17 mouse cellular contexts compared by ENCODE assay signal in genomic region chr15:25469185-25469845, GRCm38 (mm10). TPM values are rescaled to one million over a fixed set of nuclear protein-coding genes. Genes with fewer than 3 reads are reported as not detected.
A peak's percentile ranks its signal among the peaks of the same experiment; 100 is the strongest.
DNase-seq lines count a peak whose midpoint lies in the region; ATAC-seq and TF ChIP-seq lines count a peak whose summit lies in the region.
"Had no signal": no experiment of that assay in that cellular context is flagged by ENCODE, and none has a peak within 500 bp of the region (broad histone marks: within the 10 kb centered on the region; RNA-seq: fewer than 3 reads in every experiment).

No protein-coding gene starts in this region.

- TF ChIP-seq POLR2A in thymus, adult 2 months (IDR thresholded peaks at IDR 0.05; ENCODE audit: control insufficient read depth, extremely low read depth, insufficient read depth, low read length, poor library complexity): no peak

- no peaks in the 10 kb centered on the region for H3K27me3 ChIP-seq in embryonic facial prominence, embryonic 12.5 days
- H3K27me3 ChIP-seq in embryonic facial prominence, embryonic 10.5 days (replicated peaks; ENCODE audit: low read depth, poor library complexity, severe bottlenecking): no peaks in the 10 kb centered on the region
- no peaks in the 10 kb centered on the region for H3K27me3 ChIP-seq in intestine, embryonic 16.5 days (replicated peaks; ENCODE audit: control insufficient read depth, insufficient read depth, low read length)
- H3K27me3 ChIP-seq in intestine, embryonic 15.5 days (replicated peaks): no peaks in the 10 kb centered on the region
- H3K27me3 ChIP-seq in thymus, adult 2 months (ENCODE audit: control insufficient read depth, insufficient read depth, low read length): no peaks in the 10 kb centered on the region
- H3K27me3 ChIP-seq: embryonic facial prominence, embryonic 15.5 days; limb, embryonic 12.5 days; midbrain, embryonic 12.5 days had no signal

- no peak for DNase-seq in embryonic facial prominence, embryonic 10.5 days (ENCODE audit: low spot score)
- peak; percentile 9 for DNase-seq in thymus, adult 2 months
- DNase-seq in thymus, adult 18-20 months: no peak
- no peak for DNase-seq in adrenal gland, adult (ENCODE audit: inconsistent age in 2 of 2, low spot score in 1 of 2)
- DNase-seq in right cerebral cortex, postnatal 4 days: no peak
- DNase-seq: adrenal gland, postnatal 14 days; cerebellum, postnatal 25 days; lung, adult 18-20 months; right cerebral cortex, postnatal 25 days had no signal

- H3K9me3 ChIP-seq in embryonic facial prominence, embryonic 12.5 days: no peaks in the 10 kb centered on the region
- no peaks in the 10 kb centered on the region for H3K9me3 ChIP-seq in embryonic facial prominence, embryonic 10.5 days
- no peaks in the 10 kb centered on the region for H3K9me3 ChIP-seq in intestine, embryonic 16.5 days (ENCODE audit: control insufficient read depth, low read length)
- no peaks in the 10 kb centered on the region for H3K9me3 ChIP-seq in intestine, embryonic 15.5 days
- H3K9me3 ChIP-seq: embryonic facial prominence, embryonic 15.5 days; forebrain, embryonic 12.5 days; limb, embryonic 12.5 days; midbrain, embryonic 12.5 days had no signal

- H3K27ac ChIP-seq in embryonic facial prominence, embryonic 12.5 days: 0 out of 2 replicates have a peak overlapping the region, but pooled peaks have one; percentile 57
- no peak overlapping the region for H3K27ac ChIP-seq in embryonic facial prominence, embryonic 10.5 days (replicated peaks)
- no peak overlapping the region for H3K27ac ChIP-seq in intestine, embryonic 16.5 days (ENCODE audit: low read length)
- no peak overlapping the region for H3K27ac ChIP-seq in intestine, embryonic 15.5 days
- H3K27ac ChIP-seq in thymus, adult 2 months (ENCODE audit: control insufficient read depth, insufficient read depth, low read length): no peak overlapping the region; the same call in 1 of the 2 replicates
- H3K27ac ChIP-seq: embryonic facial prominence, embryonic 15.5 days; forebrain, embryonic 12.5 days; hindbrain, postnatal 0 days; limb, embryonic 12.5 days; midbrain, embryonic 12.5 days had no signal

- 60% methylated on average over 16 of the region's 16 CpGs for WGBS in embryonic facial prominence, embryonic 12.5 days
- 73% methylated on average over 16 of the region's 16 CpGs for WGBS in embryonic facial prominence, embryonic 10.5 days
- whole genome bisulfite sequencing in intestine, embryonic 16.5 days: 60% methylated on average over 16 of the region's 16 CpGs
- 54% methylated on average over 16 of the region's 16 CpGs for WGBS in intestine, embryonic 15.5 days
- WGBS in thymus, adult 2 months: 39% methylated on average over 16 of the region's 16 CpGs

- TF ChIP-seq CTCF in thymus, adult 2 months (IDR thresholded peaks at IDR 0.05; ENCODE audit: borderline replicate concordance, control insufficient read depth, extremely low read depth, insufficient read depth, low read length, poor library complexity): no peak

- ATAC-seq in embryonic facial prominence, embryonic 12.5 days (ENCODE audit: insufficient number of reproducible peaks, insufficient read depth, low FRiP score, low TSS enrichment): no peak
- 0 out of 2 replicates have a peak, but pooled peaks have one; percentile 28 for ATAC-seq in intestine, embryonic 16.5 days
- no peak for ATAC-seq in intestine, embryonic 15.5 days
- ATAC-seq: hindbrain, postnatal 0 days had no signal

- H3K4me2 ChIP-seq in embryonic facial prominence, embryonic 12.5 days (replicated peaks): no peak overlapping the region
- H3K4me2 ChIP-seq in intestine, embryonic 16.5 days (ENCODE audit: low read depth, low read length): no peak overlapping the region
- no peak overlapping the region for H3K4me2 ChIP-seq in intestine, embryonic 15.5 days (replicated peaks)
- H3K4me2 ChIP-seq: embryonic facial prominence, embryonic 15.5 days; forebrain, embryonic 12.5 days; limb, embryonic 12.5 days; midbrain, embryonic 12.5 days had no signal

- H3K4me3 ChIP-seq in embryonic facial prominence, embryonic 12.5 days: no peak overlapping the region
- no peak overlapping the region for H3K4me3 ChIP-seq in embryonic facial prominence, embryonic 10.5 days
- no peak overlapping the region for H3K4me3 ChIP-seq in intestine, embryonic 16.5 days (ENCODE audit: low read length)
- H3K4me3 ChIP-seq in intestine, embryonic 15.5 days (replicated peaks): no peak overlapping the region
- no peak overlapping the region for H3K4me3 ChIP-seq in thymus, adult 2 months (ENCODE audit: control insufficient read depth, insufficient read depth, low read length)
- H3K4me3 ChIP-seq: embryonic facial prominence, embryonic 15.5 days; forebrain, embryonic 12.5 days; limb, embryonic 12.5 days; midbrain, embryonic 12.5 days had no signal

- H3K36me3 ChIP-seq in embryonic facial prominence, embryonic 12.5 days: no peaks in the 10 kb centered on the region
- no peaks in the 10 kb centered on the region for H3K36me3 ChIP-seq in embryonic facial prominence, embryonic 10.5 days (replicated peaks)
- no peaks in the 10 kb centered on the region for H3K36me3 ChIP-seq in intestine, embryonic 16.5 days (ENCODE audit: control insufficient read depth, insufficient read depth, low read length)
- H3K36me3 ChIP-seq in intestine, embryonic 15.5 days: no peaks in the 10 kb centered on the region
- no peaks in the 10 kb centered on the region for H3K36me3 ChIP-seq in thymus, adult 2 months (ENCODE audit: control insufficient read depth, insufficient read depth, low read length)
- H3K36me3 ChIP-seq: embryonic facial prominence, embryonic 15.5 days; forebrain, embryonic 12.5 days; limb, embryonic 12.5 days; midbrain, embryonic 12.5 days had no signal

- H3K9ac ChIP-seq in embryonic facial prominence, embryonic 12.5 days: no peak overlapping the region
- H3K9ac ChIP-seq in intestine, embryonic 16.5 days (ENCODE audit: low read depth, low read length): no peak overlapping the region
- no peak overlapping the region for H3K9ac ChIP-seq in intestine, embryonic 15.5 days
- H3K9ac ChIP-seq: embryonic facial prominence, embryonic 15.5 days; forebrain, embryonic 12.5 days; limb, embryonic 12.5 days; midbrain, embryonic 12.5 days had no signal

- H3K4me1 ChIP-seq in embryonic facial prominence, embryonic 12.5 days: peaks cover 12% of the 10 kb centered on the region
- H3K4me1 ChIP-seq in embryonic facial prominence, embryonic 10.5 days: peaks cover 23% of the 10 kb centered on the region
- H3K4me1 ChIP-seq in intestine, embryonic 16.5 days (ENCODE audit: control insufficient read depth, insufficient read depth, low read length): peaks cover 2% of the 10 kb centered on the region; the same call in 1 of the 2 replicates
- H3K4me1 ChIP-seq in intestine, embryonic 15.5 days (replicated peaks): no peaks in the 10 kb centered on the region
- H3K4me1 ChIP-seq in thymus, adult 2 months (replicated peaks; ENCODE audit: control insufficient read depth, insufficient read depth, low read length): peaks cover 12% of the 10 kb centered on the region
- H3K4me1 ChIP-seq: forebrain, embryonic 12.5 days; midbrain, embryonic 12.5 days had no signal

RNA-seq across cellular contexts. Expression of gene Basp1, which starts 55.8 kb away (rescaled TPM):
- 146 and 177 TPM in 2 replicates for polyA plus RNA-seq in embryonic facial prominence, embryonic 12.5 days (2016; fragmentation: Nextera tagmentation; extraction: Ambion mirVana)
- 48.4 and 50.7 TPM in 2 replicates for polyA plus RNA-seq in embryonic facial prominence, embryonic 10.5 days (2016; fragmentation: Nextera tagmentation; extraction: Ambion mirVana)
- 6.5 and 7.6 TPM in 2 replicates for polyA plus RNA-seq in intestine, embryonic 16.5 days (2015; fragmentation: Nextera tagmentation; extraction: Ambion mirVana)
- polyA plus RNA-seq in intestine, embryonic 15.5 days (2015; fragmentation: Nextera tagmentation; extraction: Ambion mirVana): 26.6 and 32.7 TPM in 2 replicates
- 13.9 and 18.1 TPM in 2 replicates for polyA plus RNA-seq in thymus, adult 2 months (2012; rRNA removed)
